Mouse (Mus musculus) bone marrow, adult 2 months (tissue): ENCODE measurements around the gene Lrr1. TPM values are rescaled to one million over a fixed set of nuclear protein-coding genes. Genes with fewer than 3 reads are reported as not detected.
A peak's percentile ranks its signal among the peaks of the same experiment; 100 is the strongest.

Source experiments
- H3K27ac ChIP-seq: fragments of 200-500 bp; 2 replicates; pipeline ENCODE4 v1.5.1; 2012; ENCODE audit warnings: low read depth, mild to moderate bottlenecking, control low read depth, inconsistent platforms, low read length; ENCODE audit not compliant: control insufficient read depth, poor library complexity, insufficient read depth
- H3K4me1 ChIP-seq: fragments of 200-500 bp; 2 replicates; pipeline ENCODE4 v1.6.1; 2011; ENCODE audit warnings: low read length; ENCODE audit not compliant: control insufficient read depth, insufficient read depth
- H3K4me3 ChIP-seq: fragments of 200-500 bp; replicated peaks from 2 replicates; pipeline ENCODE3; 2011; ENCODE audit warnings: mild to moderate bottlenecking, low read depth, low read length, control low read depth; ENCODE audit not compliant: control insufficient read depth
- CTCF ChIP-seq: fragments of 200-500 bp; IDR thresholded peaks from 2 replicates; pipeline ENCODE4 v1.5.1; 2011; ENCODE audit warnings: low read length, control low read depth; ENCODE audit not compliant: control insufficient read depth, insufficient read depth
- POLR2A ChIP-seq: fragments of 200-500 bp; IDR thresholded peaks from 2 replicates; pipeline ENCODE4 v1.6.1; 2011; ENCODE audit warnings: low read depth, mild to moderate bottlenecking, control low read depth, low read length, borderline replicate concordance; ENCODE audit not compliant: control insufficient read depth
- WGBS: fragments of 180-500 bp; shearing (Covaris S2); methylation state at CpG from one replicate; pipeline ENCODE4 v1.1.7; 2018; 5-methylcytosine and 5-hydroxymethylcytosine counted together
- polyA plus RNA-seq: library from polyadenylated mRNA; stranded (reverse); fragments of >200 nt; gene quantifications from 2 replicates; pipeline ENCODE4 v1.2.4, GENCODE M21; 2011; ENCODE audit warnings: low replicate concordance; ENCODE audit not compliant: missing spikeins, insufficient read depth, insufficient read length

The Lrr1 gene
- 14.2 and 17.3 TPM in 2 replicates for polyA plus RNA-seq

DNA sequence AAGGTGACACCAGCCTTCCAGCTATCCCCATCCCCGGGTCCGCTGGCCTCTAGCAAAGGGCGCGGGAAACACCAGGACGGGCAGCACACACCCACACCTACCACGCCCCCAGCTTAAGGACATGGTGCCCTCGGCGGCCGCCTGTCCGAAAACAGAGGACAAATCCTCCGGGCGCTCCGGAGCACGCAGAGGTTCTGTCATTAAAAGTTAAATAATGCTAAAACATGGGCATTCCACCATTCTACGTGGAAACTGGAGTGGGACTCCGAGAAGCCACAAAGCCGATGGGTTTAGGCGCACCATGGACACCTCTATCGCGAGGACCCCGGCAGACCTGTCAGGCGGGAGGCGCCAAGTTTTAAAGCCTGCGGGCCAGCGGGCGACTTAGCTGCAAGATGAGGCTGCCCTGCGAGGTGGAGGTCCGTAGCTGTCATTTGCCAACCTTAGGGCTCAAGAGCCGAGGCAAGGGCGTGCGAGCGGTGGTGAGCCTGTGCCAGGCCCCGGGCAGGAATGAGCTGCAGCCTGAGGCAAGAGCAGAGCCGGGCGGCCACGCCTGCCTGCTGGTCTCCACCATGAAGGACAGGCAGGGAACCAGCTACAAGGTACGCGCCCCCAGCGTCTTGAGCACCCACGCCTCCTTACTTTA, at the start of gene Lrr1:
TSS of gene Lrr1 (plus strand) at position 354 of the 646 bp plus-strand sequence.
- H3K4me3 ChIP-seq, result peak within 1 kb of the TSS; percentile 98
- no peaks in the 10 kb centered on the region; the same call in 1 of the 2 replicates for H3K4me1 ChIP-seq
- TF ChIP-seq POLR2A, result peak; percentile 83; the same call in 1 of the 2 replicates
- 0 out of 2 replicates have a peak, but pooled peaks have one; percentile 0 for TF ChIP-seq CTCF
- WGBS, result under 1% methylated on average over 40 of the region's 40 CpGs
- peak within 1 kb of the TSS; percentile 69 for H3K27ac ChIP-seq

DNA sequence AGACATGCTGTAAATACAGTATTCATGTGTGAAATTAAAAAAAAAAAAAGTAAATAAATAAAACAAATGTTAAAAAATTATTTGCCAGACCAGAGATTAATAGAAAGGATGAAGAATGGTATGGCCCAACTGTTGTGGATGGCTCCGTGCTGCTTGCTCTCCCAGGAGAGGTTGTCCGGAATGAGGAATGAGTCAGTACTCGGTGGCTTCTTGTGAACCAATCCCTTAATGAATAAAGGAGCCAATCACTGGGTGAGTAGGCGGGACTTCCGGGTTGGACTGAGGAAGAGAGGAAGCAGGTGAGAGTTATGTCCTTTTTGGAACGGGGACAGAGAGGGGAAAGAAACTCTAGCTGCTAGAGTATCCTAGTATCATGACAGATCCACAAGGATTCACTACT, 48.7 kb upstream of the Lrr1 start:
- no peak overlapping the region for H3K4me3 ChIP-seq
- no peak overlapping the region for H3K27ac ChIP-seq
- no peaks in the 10 kb centered on the region; the same call in 1 of the 2 replicates for H3K4me1 ChIP-seq
- 81% methylated on average over 6 of the region's 6 CpGs for WGBS
- TF ChIP-seq POLR2A (no peak), CTCF (no peak)

- WGBS, result 78% methylated on average over 11 of the region's 11 CpGs
- no peaks in the 10 kb centered on the region for H3K4me1 ChIP-seq
- H3K27ac ChIP-seq, result no peak overlapping the region
- TF ChIP-seq POLR2A, result no peak
- no peak for TF ChIP-seq CTCF
- no peak overlapping the region for H3K4me3 ChIP-seq
Observed at GRCm38 (mm10) chr12:69122801-69123200, 45.8 kb upstream of the Lrr1 start.

- no peak overlapping the region for H3K4me3 ChIP-seq
- TF ChIP-seq CTCF, result no peak
- no peak for TF ChIP-seq POLR2A
- WGBS, result 66% methylated on average over 5 of the region's 5 CpGs
- no peak overlapping the region for H3K27ac ChIP-seq
- H3K4me1 ChIP-seq, result no peaks in the 10 kb centered on the region
Observed at GRCm38 (mm10) chr12:69125066-69125465, 43.5 kb upstream of the Lrr1 start.

DNA sequence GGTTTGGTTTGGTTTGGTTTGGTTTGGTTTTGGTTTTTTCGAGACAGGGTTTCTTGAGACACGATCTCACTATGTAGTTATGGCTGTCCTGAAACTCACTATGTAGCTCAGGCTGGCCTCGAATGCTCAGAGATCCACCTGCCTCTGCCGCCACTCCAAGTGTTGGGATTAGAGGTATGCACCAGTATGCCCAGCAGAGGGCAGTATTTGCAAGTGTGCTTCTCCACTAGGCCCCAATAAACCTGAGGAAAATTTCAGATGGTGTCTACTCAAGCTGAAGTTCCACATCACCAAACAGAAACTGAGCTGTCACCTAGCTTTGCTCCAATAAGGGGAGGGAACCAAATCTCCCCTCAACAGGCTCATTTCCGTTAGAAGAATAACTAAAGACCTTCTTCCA, 41.4 kb upstream of the Lrr1 start:
- TF ChIP-seq POLR2A, result no peak
- TF ChIP-seq CTCF, result peak; percentile 70
- Histone ChIP-seq H3K27ac (no peak overlapping the region), H3K4me1 (no peaks in the 10 kb centered on the region), H3K4me3 (no peak overlapping the region)
- WGBS, result 71% methylated on average over 5 of the region's 5 CpGs

DNA sequence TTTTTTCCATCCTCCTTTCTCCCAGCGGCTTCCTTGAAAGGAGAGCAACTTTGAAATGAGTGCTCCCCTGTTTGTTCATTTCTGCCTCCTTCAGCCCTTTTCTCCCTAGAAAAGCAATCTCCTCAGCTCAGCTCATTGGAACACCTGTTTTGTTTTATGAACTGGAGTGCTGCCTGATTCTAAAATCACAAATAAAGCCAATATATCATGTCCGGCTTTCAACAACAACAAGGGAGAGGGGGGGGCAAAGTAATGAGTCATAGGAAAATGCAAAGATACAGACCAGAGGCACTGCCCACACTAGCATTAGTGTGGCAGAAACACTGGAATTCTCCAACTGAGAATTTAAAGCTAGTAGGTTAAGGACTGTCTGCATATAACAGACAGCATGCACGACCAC, 41.0 kb upstream of the Lrr1 start:
- TF ChIP-seq POLR2A (no peak), CTCF (no peak)
- Histone ChIP-seq H3K4me1 (no peaks in the 10 kb centered on the region), H3K4me3 (no peak overlapping the region), H3K27ac (no peak overlapping the region)
- WGBS, result 83% methylated on average over 3 of the region's 3 CpGs

- TF ChIP-seq POLR2A (no peak), CTCF (no peak)
- no peak overlapping the region for H3K27ac ChIP-seq
- 60% methylated on average over 18 of the region's 18 CpGs for WGBS
- H3K4me1 ChIP-seq, result no peaks in the 10 kb centered on the region; the same call in 1 of the 2 replicates
- H3K4me3 ChIP-seq, result no peak overlapping the region
Observed at GRCm38 (mm10) chr12:69129634-69130310, 38.8 kb upstream of the Lrr1 start.

- no peak overlapping the region for H3K27ac ChIP-seq
- TF ChIP-seq POLR2A (no peak), CTCF (no peak)
- H3K4me3 ChIP-seq, result no peak overlapping the region
- no peaks in the 10 kb centered on the region; the same call in 1 of the 2 replicates for H3K4me1 ChIP-seq
- WGBS, result 62% methylated on average over 12 of the region's 12 CpGs
Observed at GRCm38 (mm10) chr12:69130486-69130885, 38.1 kb upstream of the Lrr1 start.
